In genomic region chr2:158937948-158938565, GRCm38 (mm10) we compare ENCODE assay signal across 12 mouse cellular contexts.
DNase-seq lines count a peak whose midpoint lies in the region; ATAC-seq lines count a peak whose summit lies in the region.
"Had no signal": no experiment of that assay in that cellular context is flagged by ENCODE, and none has a peak within 500 bp of the region (broad histone marks: within the 10 kb centered on the region; RNA-seq: fewer than 3 reads in every experiment).

No protein-coding gene starts in this region.

- H3K9ac ChIP-seq in hindbrain, embryonic 13.5 days, result no peak overlapping the region
- no peak overlapping the region for H3K9ac ChIP-seq in forebrain, embryonic 15.5 days (replicated peaks)
- H3K9ac ChIP-seq: liver, embryonic 15.5 days had no signal

- ATAC-seq in hindbrain, embryonic 13.5 days (ENCODE audit: low FRiP score), result peak; percentile 61
- ATAC-seq in forebrain, embryonic 15.5 days (replicated peaks), result peak; percentile 94

- no peaks in the 10 kb centered on the region for H3K4me1 ChIP-seq in hindbrain, embryonic 13.5 days (replicated peaks)
- H3K4me1 ChIP-seq in hindbrain, embryonic 10.5 days (replicated peaks), result no peaks in the 10 kb centered on the region
- peaks cover 4% of the 10 kb centered on the region; the same call in 1 of the 2 replicates for H3K4me1 ChIP-seq in forebrain, embryonic 15.5 days
- H3K4me1 ChIP-seq: liver, embryonic 15.5 days had no signal

- H3K4me3 ChIP-seq in hindbrain, embryonic 13.5 days, result no peak overlapping the region
- no peak overlapping the region for H3K4me3 ChIP-seq in hindbrain, embryonic 10.5 days
- H3K4me3 ChIP-seq in forebrain, embryonic 15.5 days, result no peak overlapping the region
- H3K4me3 ChIP-seq: erythroblast, embryonic 14.5 days; liver, embryonic 15.5 days had no signal

- H3K27ac ChIP-seq in hindbrain, embryonic 13.5 days, result no peak overlapping the region
- H3K27ac ChIP-seq in hindbrain, embryonic 10.5 days, result no peak overlapping the region
- peak overlapping the region; percentile 54 for H3K27ac ChIP-seq in forebrain, embryonic 15.5 days (replicated peaks)
- H3K27ac ChIP-seq: liver, embryonic 15.5 days had no signal

- DNase-seq in hindbrain, embryonic 10.5 days (ENCODE audit: low spot score), result no peak
- DNase-seq in layer of hippocampus, adult 9-11 months, result peak; percentile 55
- DNase-seq in retina, postnatal 7 days (ENCODE audit: low read depth, low spot score), result peak; percentile 24
- DNase-seq in heart, adult 9 months (ENCODE audit: low spot score in 2 of 2), result no peak
- DNase-seq in thymus, adult 18-20 months, result no peak
- DNase-seq: heart, postnatal 10 days; kidney, adult 9 months; thymus, adult 2 months had no signal

- no peaks in the 10 kb centered on the region for H3K27me3 ChIP-seq in hindbrain, embryonic 13.5 days
- no peaks in the 10 kb centered on the region for H3K27me3 ChIP-seq in hindbrain, embryonic 10.5 days (ENCODE audit: insufficient read depth, poor library complexity, severe bottlenecking)
- H3K27me3 ChIP-seq in forebrain, embryonic 15.5 days, result no peaks in the 10 kb centered on the region
- H3K27me3 ChIP-seq: liver, embryonic 15.5 days had no signal

- WGBS in hindbrain, embryonic 13.5 days, result 72% methylated on average over 2 of the region's 2 CpGs
- 93% methylated on average over 2 of the region's 2 CpGs for WGBS in hindbrain, embryonic 10.5 days
- 31% methylated on average over 2 of the region's 2 CpGs for WGBS in forebrain, embryonic 15.5 days

- H3K9me3 ChIP-seq in hindbrain, embryonic 13.5 days, result no peaks in the 10 kb centered on the region; the same call in 1 of the 2 replicates
- no peaks in the 10 kb centered on the region for H3K9me3 ChIP-seq in hindbrain, embryonic 10.5 days
- H3K9me3 ChIP-seq in forebrain, embryonic 15.5 days, result no peaks in the 10 kb centered on the region
- H3K9me3 ChIP-seq: liver, embryonic 15.5 days had no signal

- no peaks in the 10 kb centered on the region for H3K36me3 ChIP-seq in hindbrain, embryonic 13.5 days
- no peaks in the 10 kb centered on the region for H3K36me3 ChIP-seq in hindbrain, embryonic 10.5 days
- no peaks in the 10 kb centered on the region for H3K36me3 ChIP-seq in forebrain, embryonic 15.5 days
- H3K36me3 ChIP-seq: liver, embryonic 15.5 days had no signal

- no peak overlapping the region for H3K4me2 ChIP-seq in hindbrain, embryonic 13.5 days
- H3K4me2 ChIP-seq in forebrain, embryonic 15.5 days (replicated peaks), result no peak overlapping the region
- H3K4me2 ChIP-seq: liver, embryonic 15.5 days had no signal

Comparison
In these comparisons a context has a peak if more than half of its experiments do, and no peak if none do; other contexts are left out.
1. DNase-seq: peak in layer of hippocampus, adult 9-11 months (single experiment) and retina, postnatal 7 days (single experiment); none in hindbrain, embryonic 10.5 days (single experiment), heart, adult 9 months (0 of 2) and thymus, adult 18-20 months (0 of 2).